20 mouse cellular contexts compared by ENCODE assay signal in the genomic region with DNA sequence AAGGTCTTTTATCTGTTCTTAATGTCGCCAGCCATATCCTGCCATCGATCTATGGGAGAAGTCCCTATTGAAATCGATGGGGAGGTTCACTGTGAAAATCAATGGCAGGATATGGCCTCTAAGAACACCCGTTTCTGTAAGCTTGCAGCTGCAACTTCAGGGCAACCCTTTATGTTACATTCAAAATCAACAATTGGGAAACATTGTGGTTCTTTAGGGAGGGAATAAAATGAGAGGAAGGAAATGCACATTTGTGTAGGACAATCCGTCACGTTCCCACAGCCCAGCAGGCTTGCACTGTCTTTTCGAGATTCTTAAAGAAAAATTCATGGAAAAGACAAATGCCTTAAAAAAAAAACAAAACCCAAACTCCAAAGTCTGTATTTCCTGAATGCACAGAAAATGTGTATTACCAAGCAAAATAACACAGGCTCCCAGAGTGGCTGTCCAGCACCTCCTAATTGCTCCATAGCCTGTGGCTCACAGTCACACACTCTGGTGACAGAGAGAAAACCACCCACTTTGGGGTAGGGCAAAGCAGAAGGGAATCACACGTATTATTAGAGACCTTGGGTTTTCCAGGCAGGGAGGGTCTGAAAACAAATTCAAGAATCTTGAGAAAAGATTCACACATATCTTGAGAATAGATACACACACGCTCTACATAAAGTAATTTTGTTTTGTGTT.
DNase-seq lines count a peak whose midpoint lies in the region; ATAC-seq and TF ChIP-seq lines count a peak whose summit lies in the region.
"Had no signal": no experiment of that assay in that cellular context is flagged by ENCODE, and none has a peak within 500 bp of the region (broad histone marks: within the 10 kb centered on the region; RNA-seq: fewer than 3 reads in every experiment).

No protein-coding gene starts in this region.

- no peaks in the 10 kb centered on the region for H3K4me1 ChIP-seq in lung, embryonic 14.5 days (ENCODE audit: insufficient read depth)
- no peaks in the 10 kb centered on the region for H3K4me1 ChIP-seq in stomach, embryonic 16.5 days (ENCODE audit: control insufficient read depth, insufficient read depth, low read length)
- no peaks in the 10 kb centered on the region for H3K4me1 ChIP-seq in stomach, postnatal 0 days (replicated peaks; ENCODE audit: control insufficient read depth, insufficient read depth)
- H3K4me1 ChIP-seq: embryonic facial prominence, embryonic 13.5 days; forebrain, embryonic 12.5 days; heart, embryonic 15.5 days; hindbrain, embryonic 13.5 days had no signal

- WGBS in lung, embryonic 14.5 days = 65% methylated on average over 9 of the region's 9 CpGs
- WGBS in stomach, embryonic 16.5 days = 62% methylated on average over 9 of the region's 9 CpGs
- WGBS in stomach, postnatal 0 days = 63% methylated on average over 9 of the region's 9 CpGs

- ATAC-seq in lung, embryonic 14.5 days (ENCODE audit: insufficient read depth) = no peak
- no peak for ATAC-seq in stomach, embryonic 16.5 days (ENCODE audit: insufficient read depth, low FRiP score)
- no peak for ATAC-seq in stomach, postnatal 0 days (ENCODE audit: low FRiP score, low TSS enrichment)
- peak; percentile 85 for ATAC-seq in granulocyte monocyte progenitor cell, adult 5-6 weeks (replicated peaks; ENCODE audit: poor library complexity, severe bottlenecking)
- ATAC-seq: forebrain, embryonic 16.5 days had no signal

- no peak overlapping the region for H3K27ac ChIP-seq in lung, embryonic 14.5 days (ENCODE audit: low read depth)
- 0 out of 2 replicates have a peak overlapping the region, but pooled peaks have one; percentile 20 for H3K27ac ChIP-seq in stomach, embryonic 16.5 days (ENCODE audit: low read length)
- no peak overlapping the region for H3K27ac ChIP-seq in stomach, postnatal 0 days (replicated peaks)
- H3K27ac ChIP-seq: embryonic facial prominence, embryonic 13.5 days; forebrain, embryonic 12.5 days; heart, adult 2 months; heart, embryonic 15.5 days; hindbrain, embryonic 13.5 days had no signal

- H3K36me3 ChIP-seq in lung, embryonic 14.5 days (ENCODE audit: insufficient read depth) = no peaks in the 10 kb centered on the region
- H3K36me3 ChIP-seq in stomach, embryonic 16.5 days (ENCODE audit: control insufficient read depth, insufficient read depth, low read length) = no peaks in the 10 kb centered on the region
- H3K36me3 ChIP-seq in stomach, postnatal 0 days (ENCODE audit: control insufficient read depth, insufficient read depth, low read length) = no peaks in the 10 kb centered on the region
- H3K36me3 ChIP-seq: embryonic facial prominence, embryonic 13.5 days; forebrain, embryonic 12.5 days; heart, embryonic 15.5 days; hindbrain, embryonic 13.5 days had no signal

- no peaks in the 10 kb centered on the region for H3K9me3 ChIP-seq in lung, embryonic 14.5 days (ENCODE audit: low read depth, low read length)
- no peaks in the 10 kb centered on the region for H3K9me3 ChIP-seq in stomach, embryonic 16.5 days (replicated peaks; ENCODE audit: control insufficient read depth, low read length)
- no peaks in the 10 kb centered on the region for H3K9me3 ChIP-seq in stomach, postnatal 0 days (ENCODE audit: control insufficient read depth, low read length)
- H3K9me3 ChIP-seq: embryonic facial prominence, embryonic 13.5 days; forebrain, embryonic 12.5 days; heart, embryonic 15.5 days; hindbrain, embryonic 13.5 days had no signal

- no peaks in the 10 kb centered on the region for H3K27me3 ChIP-seq in lung, embryonic 14.5 days (ENCODE audit: insufficient read depth, low read length)
- H3K27me3 ChIP-seq in stomach, embryonic 16.5 days (ENCODE audit: control insufficient read depth, insufficient read depth, low read length) = no peaks in the 10 kb centered on the region
- H3K27me3 ChIP-seq in stomach, postnatal 0 days (ENCODE audit: control insufficient read depth, insufficient read depth, low read length) = no peaks in the 10 kb centered on the region
- H3K27me3 ChIP-seq: embryonic facial prominence, embryonic 13.5 days; forebrain, embryonic 12.5 days; heart, embryonic 15.5 days; hindbrain, embryonic 13.5 days had no signal

- H3K4me2 ChIP-seq in lung, embryonic 14.5 days = no peak overlapping the region
- H3K4me2 ChIP-seq in stomach, embryonic 16.5 days (ENCODE audit: low read depth, low read length) = no peak overlapping the region
- no peak overlapping the region for H3K4me2 ChIP-seq in stomach, postnatal 0 days (replicated peaks; ENCODE audit: low read depth)
- H3K4me2 ChIP-seq: embryonic facial prominence, embryonic 13.5 days; forebrain, embryonic 12.5 days; heart, embryonic 11.5 days; heart, embryonic 15.5 days; hindbrain, embryonic 13.5 days had no signal

- DNase-seq in lung, embryonic 14.5 days = peak; percentile 39
- DNase-seq in lung, postnatal 25 days (ENCODE audit: low spot score) = no peak
- no peak for DNase-seq in stomach, postnatal 0 days (ENCODE audit: low spot score)
- DNase-seq in urinary bladder, postnatal 25 days (ENCODE audit: low spot score) = no peak
- DNase-seq in cerebellum, postnatal 10 days = no peak
- DNase-seq: adrenal gland, adult 8-10 months; cerebellum, adult 11 months; cerebellum, adult 8-10 months; cerebellum, postnatal 25 days; gastrocnemius, postnatal 10 days; heart, adult 2 months; heart, postnatal 14 days had no signal

- TF ChIP-seq EP300 in stomach, postnatal 0 days (optimal IDR thresholded peaks at IDR 0.05) = no peak

- no peak overlapping the region for H3K4me3 ChIP-seq in lung, embryonic 14.5 days (ENCODE audit: low read depth, low read length)
- H3K4me3 ChIP-seq in stomach, embryonic 16.5 days (replicated peaks; ENCODE audit: low read length) = no peak overlapping the region
- no peak overlapping the region for H3K4me3 ChIP-seq in stomach, postnatal 0 days (ENCODE audit: low read depth, low read length)
- H3K4me3 ChIP-seq: embryonic facial prominence, embryonic 13.5 days; forebrain, embryonic 12.5 days; heart, adult 2 months; heart, embryonic 15.5 days; hindbrain, embryonic 13.5 days had no signal

- no peak overlapping the region for H3K9ac ChIP-seq in lung, embryonic 14.5 days
- H3K9ac ChIP-seq in stomach, embryonic 16.5 days (ENCODE audit: low read length) = no peak overlapping the region
- no peak overlapping the region for H3K9ac ChIP-seq in stomach, postnatal 0 days (ENCODE audit: low read length)
- H3K9ac ChIP-seq: embryonic facial prominence, embryonic 13.5 days; forebrain, embryonic 12.5 days; heart, embryonic 15.5 days; hindbrain, embryonic 13.5 days had no signal

- no peak for TF ChIP-seq CTCF in lung, embryonic 14.5 days (IDR thresholded peaks at IDR 0.05; ENCODE audit: low read depth)
- TF ChIP-seq CTCF in stomach, postnatal 0 days (IDR thresholded peaks at IDR 0.05; ENCODE audit: low read depth) = no peak
